13 mouse cellular contexts compared by ENCODE assay signal in genomic region chr1:161279244-161279908, GRCm38 (mm10).
"Had no signal": no experiment of that assay in that cellular context is flagged by ENCODE, and none has a peak within 500 bp of the region (broad histone marks: within the 10 kb centered on the region; RNA-seq: fewer than 3 reads in every experiment).

No protein-coding gene starts in this region.

- ATAC-seq: liver, postnatal 0 days had no signal

- H3K27ac ChIP-seq: left cerebral cortex, adult 2 months; limb, embryonic 10.5 days; liver, embryonic 13.5 days; lung, embryonic 15.5 days; midbrain, embryonic 10.5 days; neural tube, embryonic 12.5 days had no signal

- H3K9me3 ChIP-seq: limb, embryonic 10.5 days; liver, embryonic 13.5 days; lung, embryonic 15.5 days; midbrain, embryonic 10.5 days; neural tube, embryonic 12.5 days had no signal

- H3K9ac ChIP-seq: liver, embryonic 13.5 days; liver, postnatal 0 days; lung, embryonic 15.5 days; neural tube, embryonic 12.5 days had no signal

- H3K27me3 ChIP-seq: liver, embryonic 13.5 days; lung, embryonic 15.5 days; neural tube, embryonic 12.5 days had no signal

- H3K4me1 ChIP-seq: liver, embryonic 13.5 days; lung, embryonic 15.5 days; midbrain, embryonic 10.5 days; neural tube, embryonic 12.5 days had no signal

- H3K4me3 ChIP-seq: left cerebral cortex, adult 2 months; limb, embryonic 10.5 days; liver, embryonic 13.5 days; lung, embryonic 15.5 days; midbrain, embryonic 10.5 days; neural tube, embryonic 12.5 days had no signal

- H3K4me2 ChIP-seq: liver, embryonic 13.5 days; lung, embryonic 15.5 days; neural tube, embryonic 12.5 days had no signal

- H3K36me3 ChIP-seq: limb, embryonic 10.5 days; liver, embryonic 13.5 days; lung, embryonic 15.5 days; midbrain, embryonic 10.5 days; neural tube, embryonic 12.5 days had no signal

- DNase-seq: kidney, adult 18-20 months; kidney, postnatal 10 days; kidney, postnatal 4 days; liver, embryonic 13.5 days; liver, postnatal 0 days; lung, postnatal 36 days; midbrain, embryonic 14.5 days; spleen, adult 18-20 months had no signal
